Mouse (Mus musculus) kidney, embryonic 16.5 days (tissue): ENCODE measurements around the gene Kifc5b. TPM values are rescaled to one million over a fixed set of nuclear protein-coding genes. Genes with fewer than 3 reads are reported as not detected.
A peak's percentile ranks its signal among the peaks of the same experiment; 100 is the strongest.

ENCODE experiments used
- ATAC-seq: fragments of 200-750 bp; cut with Nextera tagmentation; 2 replicates; pipeline ENCODE4 v1.8.0; 2017; ENCODE audit warnings: moderate TSS enrichment; ENCODE audit not compliant: low FRiP score, low TSS enrichment
- H3K27ac ChIP-seq: fragments of 300-500 bp; sonication (generic); 2 replicates; pipeline ENCODE4 v1.5.1; 2014; ENCODE audit warnings: low read length
- H3K27me3 ChIP-seq: fragments of 300-500 bp; sonication (generic); 2 replicates; pipeline ENCODE4 v1.6.1; 2014; ENCODE audit warnings: low read length, control low read depth, mixed read lengths; ENCODE audit not compliant: insufficient read depth
- H3K36me3 ChIP-seq: fragments of 300-500 bp; sonication (generic); 2 replicates; pipeline ENCODE4 v1.6.1; 2014; ENCODE audit warnings: low read length, control low read depth, mixed read lengths; ENCODE audit not compliant: insufficient read depth
- H3K4me1 ChIP-seq: fragments of 300-500 bp; sonication (generic); 2 replicates; pipeline ENCODE4 v1.6.1; 2014; ENCODE audit warnings: low read length, control low read depth, mixed read lengths; ENCODE audit not compliant: insufficient read depth
- H3K4me2 ChIP-seq: fragments of 300-500 bp; sonication (generic); replicated peaks from 2 replicates; pipeline ENCODE4 v1.6.1; 2014; ENCODE audit warnings: low read depth, low read length
- H3K4me3 ChIP-seq: fragments of 300-500 bp; sonication (generic); 2 replicates; pipeline ENCODE4 v1.5.1; 2014; ENCODE audit warnings: mild to moderate bottlenecking, low read length
- H3K9ac ChIP-seq: fragments of 300-500 bp; sonication (generic); replicated peaks from 2 replicates; pipeline ENCODE4 v1.6.1; 2014; ENCODE audit warnings: low read length
- H3K9me3 ChIP-seq: fragments of 300-500 bp; sonication (generic); 2 replicates; pipeline ENCODE4 v1.6.1; 2016; ENCODE audit warnings: low read length, control low read depth
- WGBS: fragments of 180-500 bp; shearing (Covaris S2); extraction: QIAGEN DNeasy Blood & Tissue Kit; methylation state at CpG from one replicate; pipeline ENCODE4 v1.1.7; 2014; 5-methylcytosine and 5-hydroxymethylcytosine counted together
- polyA plus RNA-seq: library from polyadenylated mRNA; unstranded; fragments of >200 nt; fragmentation: Nextera tagmentation; extraction: Ambion mirVana; gene quantifications from 2 replicates; pipeline ENCODE4 v1.2.1, GENCODE M21; 2015

Gene Kifc5b
- polyA plus RNA-seq, 1 experiment from 2014 or later: 8.2 TPM

DNA sequence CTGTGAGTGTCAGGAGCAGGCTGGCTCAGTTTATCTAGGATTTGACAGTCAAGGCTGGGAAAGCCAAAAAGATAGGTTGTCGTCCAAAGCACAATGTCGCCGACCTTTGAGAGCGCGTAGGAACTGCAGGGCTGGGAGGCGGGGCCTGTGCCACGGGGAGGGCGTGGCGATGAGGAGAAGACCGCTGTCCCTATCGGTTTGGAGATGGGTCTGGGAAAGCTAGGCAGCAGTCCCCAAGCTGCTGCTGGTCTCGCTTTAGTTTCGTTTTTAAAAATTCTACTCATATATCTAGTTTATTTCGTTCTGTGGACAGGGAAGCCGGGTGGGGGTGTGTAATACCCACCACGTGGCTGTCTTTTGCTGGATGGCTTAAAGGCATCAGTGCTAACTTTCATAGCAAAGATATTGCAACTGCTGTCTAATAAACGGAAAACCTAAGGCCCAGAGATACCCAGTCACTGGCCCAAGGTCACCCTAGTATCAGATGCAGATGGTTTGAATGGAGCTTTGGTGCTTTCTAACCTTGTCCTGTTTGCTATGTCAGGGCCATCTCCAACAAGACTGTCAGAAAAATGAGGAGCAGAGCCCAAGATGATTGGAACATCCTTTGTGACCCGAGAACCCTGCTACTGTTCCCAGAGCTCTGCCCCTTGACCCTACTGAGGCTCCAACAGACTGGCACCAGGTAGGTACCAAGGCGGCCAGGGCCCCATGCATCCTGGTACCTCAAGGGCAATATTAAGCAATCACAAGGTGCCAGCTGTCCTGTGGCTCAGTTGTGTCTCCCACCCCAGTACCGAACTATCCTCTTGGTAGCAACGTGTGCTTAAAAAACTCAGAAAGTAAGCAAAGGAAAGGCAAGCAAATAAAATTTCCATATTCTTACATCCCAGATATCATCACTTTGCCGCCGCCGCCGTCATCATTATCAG, 31.6 kb upstream of the Kifc5b start:
- H3K9ac ChIP-seq: peak overlapping the region; percentile 47
- H3K9me3 ChIP-seq: no peaks in the 10 kb centered on the region
- 0 out of 2 replicates have a peak overlapping the region, but pooled peaks have one; percentile 4 for H3K27ac ChIP-seq
- H3K4me2 ChIP-seq: peak overlapping the region; percentile 80
- H3K4me1 ChIP-seq: peaks cover 15% of the 10 kb centered on the region
- peak overlapping the region; percentile 41 for H3K4me3 ChIP-seq
- peak; percentile 43; the same call in 1 of the 2 replicates for ATAC-seq
- no peaks in the 10 kb centered on the region for H3K36me3 ChIP-seq
- WGBS: 20% methylated on average over 25 of the region's 25 CpGs
- H3K27me3 ChIP-seq: no peaks in the 10 kb centered on the region

- peak overlapping the region; percentile 58 for H3K9ac ChIP-seq
- H3K27ac ChIP-seq: no peak overlapping the region
Observed at GRCm38 (mm10) chr17:26886047-26886749, 30.7 kb upstream of the Kifc5b start.

GRCm38 (mm10) chr17:26887926-26888325, 29.0 kb upstream of the Kifc5b start:
- no peak overlapping the region for H3K4me3 ChIP-seq
- no peak overlapping the region for H3K9ac ChIP-seq
- peaks cover 20% of the 10 kb centered on the region for H3K4me1 ChIP-seq
- no peak for ATAC-seq
- 22% methylated on average over 3 of the region's 3 CpGs for WGBS
- H3K27me3 ChIP-seq: no peaks in the 10 kb centered on the region
- no peaks in the 10 kb centered on the region for H3K36me3 ChIP-seq
- no peak overlapping the region for H3K4me2 ChIP-seq
- H3K9me3 ChIP-seq: no peaks in the 10 kb centered on the region
- H3K27ac ChIP-seq: no peak overlapping the region

More at GRCm38 (mm10) chr17:26886047-26886749, 30.7 kb upstream of the Kifc5b start:
- ATAC-seq: peak; percentile 85
- Histone ChIP-seq H3K36me3 (no peaks in the 10 kb centered on the region), H3K4me2 (peak overlapping the region; percentile 80), H3K27me3 (no peaks in the 10 kb centered on the region), H3K4me1 (peaks cover 15% of the 10 kb centered on the region), H3K9me3 (no peaks in the 10 kb centered on the region), H3K4me3 (peak overlapping the region; percentile 41)
- WGBS: 10% methylated on average over 30 of the region's 30 CpGs

- H3K4me3 ChIP-seq: no peak overlapping the region
- H3K9me3 ChIP-seq: no peaks in the 10 kb centered on the region; the same call in 1 of the 2 replicates
- no peaks in the 10 kb centered on the region for H3K27me3 ChIP-seq
- H3K36me3 ChIP-seq: no peaks in the 10 kb centered on the region
- no peak overlapping the region for H3K27ac ChIP-seq
- no peak for ATAC-seq
- peak overlapping the region; percentile 17; the same call in 1 of the 2 replicates for H3K4me2 ChIP-seq
- H3K4me1 ChIP-seq: peaks cover 13% of the 10 kb centered on the region; the same call in 1 of the 2 replicates
- 47% methylated on average over 16 of the region's 16 CpGs for WGBS
- H3K9ac ChIP-seq: peak overlapping the region; percentile 37; the same call in 1 of the 2 replicates
Observed at GRCm38 (mm10) chr17:26892635-26893375, 24.1 kb upstream of the Kifc5b start.

- ATAC-seq: no peak
- Histone ChIP-seq H3K27ac (no peak overlapping the region), H3K9me3 (no peaks in the 10 kb centered on the region; the same call in 1 of the 2 replicates), H3K4me3 (no peak overlapping the region), H3K27me3 (no peaks in the 10 kb centered on the region), H3K36me3 (no peaks in the 10 kb centered on the region), H3K4me2 (no peak overlapping the region), H3K4me1 (peaks cover 13% of the 10 kb centered on the region; the same call in 1 of the 2 replicates), H3K9ac (no peak overlapping the region)
- WGBS: 61% methylated on average over 6 of the region's 6 CpGs
Observed at GRCm38 (mm10) chr17:26893492-26893891, 23.4 kb upstream of the Kifc5b start.

DNA sequence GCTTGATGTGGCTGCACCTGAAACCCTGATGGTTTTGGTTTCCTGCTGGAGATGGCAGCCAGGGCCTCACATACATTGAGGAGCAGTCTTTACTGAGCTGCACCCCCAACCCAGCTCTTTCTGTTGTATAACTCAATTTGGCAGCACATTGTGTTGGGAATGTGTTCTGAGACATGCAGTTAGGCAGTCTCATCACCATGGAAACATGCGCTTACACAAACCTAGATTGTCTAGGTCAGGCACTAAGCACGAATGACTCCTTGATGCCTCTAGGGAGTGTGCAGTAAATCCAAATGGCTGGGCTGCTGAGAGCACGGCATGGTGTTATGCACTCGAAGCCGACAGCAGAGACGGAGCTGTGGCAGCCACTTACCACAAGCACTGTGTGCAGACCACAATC, 22.5 kb upstream of the Kifc5b start:
- H3K27ac ChIP-seq: no peak overlapping the region
- no peaks in the 10 kb centered on the region for H3K27me3 ChIP-seq
- H3K9me3 ChIP-seq: no peaks in the 10 kb centered on the region; the same call in 1 of the 2 replicates
- H3K4me2 ChIP-seq: no peak overlapping the region
- no peaks in the 10 kb centered on the region for H3K36me3 ChIP-seq
- H3K9ac ChIP-seq: no peak overlapping the region
- no peak for ATAC-seq
- H3K4me3 ChIP-seq: no peak overlapping the region
- peaks cover 13% of the 10 kb centered on the region; the same call in 1 of the 2 replicates for H3K4me1 ChIP-seq
- WGBS: 56% methylated on average over 6 of the region's 6 CpGs

DNA sequence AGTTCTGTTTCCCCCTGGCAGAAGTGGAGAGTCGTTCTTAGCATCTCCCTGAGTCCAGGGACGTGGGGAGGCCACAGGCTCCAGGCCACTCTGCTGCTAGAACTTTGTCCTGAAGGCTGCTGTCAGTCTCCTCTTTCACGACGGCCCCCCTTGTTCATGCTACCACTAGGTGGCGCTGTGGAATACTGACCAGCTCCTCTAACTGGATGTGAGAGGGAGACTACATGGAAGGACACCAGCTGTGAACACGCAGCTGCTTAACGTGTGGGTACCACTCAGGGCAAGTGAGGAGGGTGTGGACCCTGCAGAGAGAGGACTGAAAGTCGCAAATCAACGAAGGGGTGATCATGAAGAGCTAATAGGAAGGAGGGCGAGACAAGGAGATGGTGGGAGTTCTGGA, 21.3 kb upstream of the Kifc5b start:
- H3K27ac ChIP-seq: no peak overlapping the region
- no peak overlapping the region for H3K4me3 ChIP-seq
- H3K36me3 ChIP-seq: no peaks in the 10 kb centered on the region
- no peak for ATAC-seq
- 14% methylated on average over 10 of the region's 10 CpGs for WGBS
- no peak overlapping the region for H3K4me2 ChIP-seq
- no peaks in the 10 kb centered on the region; the same call in 1 of the 2 replicates for H3K9me3 ChIP-seq
- peaks cover 13% of the 10 kb centered on the region; the same call in 1 of the 2 replicates for H3K4me1 ChIP-seq
- H3K9ac ChIP-seq: no peak overlapping the region
- no peaks in the 10 kb centered on the region for H3K27me3 ChIP-seq

GRCm38 (mm10) chr17:26900916-26901315, 16.0 kb upstream of the Kifc5b start:
- Histone ChIP-seq H3K4me1 (no peaks in the 10 kb centered on the region), H3K27me3 (no peaks in the 10 kb centered on the region), H3K4me2 (no peak overlapping the region), H3K4me3 (no peak overlapping the region), H3K9ac (no peak overlapping the region), H3K27ac (no peak overlapping the region), H3K9me3 (no peaks in the 10 kb centered on the region), H3K36me3 (no peaks in the 10 kb centered on the region)
- no peak for ATAC-seq
- 83% methylated on average over 6 of the region's 6 CpGs for WGBS

DNA sequence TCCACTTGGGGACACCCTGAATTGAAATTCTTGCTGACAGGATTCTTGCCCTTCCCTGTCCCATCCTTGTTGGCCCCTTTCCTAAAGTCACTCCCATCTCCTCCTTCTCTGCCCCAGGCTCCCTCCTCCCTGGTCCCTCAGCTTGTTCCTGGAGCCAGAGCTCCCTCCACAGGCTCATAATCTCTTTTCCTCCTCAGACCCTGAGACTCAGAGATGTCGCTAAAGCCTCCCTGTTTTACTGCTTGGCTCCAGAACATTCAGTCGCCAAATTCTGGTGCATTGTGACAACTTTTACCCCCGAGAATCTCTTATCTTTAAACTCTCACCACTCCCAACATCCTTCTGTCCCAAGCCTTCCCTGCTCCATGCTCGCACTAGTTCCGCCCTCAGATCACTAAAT, 12.6 kb upstream of the Kifc5b start:
- H3K36me3 ChIP-seq: no peaks in the 10 kb centered on the region
- peaks cover 7% of the 10 kb centered on the region; the same call in 1 of the 2 replicates for H3K9me3 ChIP-seq
- H3K4me1 ChIP-seq: no peaks in the 10 kb centered on the region
- no peak overlapping the region for H3K4me2 ChIP-seq
- H3K27ac ChIP-seq: no peak overlapping the region
- no peak overlapping the region for H3K4me3 ChIP-seq
- no peak for ATAC-seq
- H3K27me3 ChIP-seq: no peaks in the 10 kb centered on the region
- WGBS: 52% methylated on average over 5 of the region's 5 CpGs
- no peak overlapping the region for H3K9ac ChIP-seq
